Mouse (Mus musculus) Muller cell, postnatal 12 days (primary cell): ENCODE data around the gene Zfp683.
A peak's percentile ranks its signal among the peaks of the same experiment; 100 is the strongest.

Experiments used
- DNase-seq: peaks from one replicate; pipeline ENCODE4 v3.0.0-alpha.2; 2015; ENCODE audit errors: inconsistent ontology term

Zfp683 gene

GRCm38 (mm10) chr4:134091225-134091529 lies 37.5 kb downstream of the Zfp683 start:
- DNase-seq: no peak

- DNase-seq: peak; percentile 19
Measured at GRCm38 (mm10) chr4:134092382-134093288, 39.0 kb downstream of the Zfp683 start.

GRCm38 (mm10) chr4:134094004-134094564 lies 40.4 kb downstream of the Zfp683 start:
- DNase-seq: no peak

- no peak for DNase-seq
Measured at GRCm38 (mm10) chr4:134094923-134095547, 41.4 kb downstream of the Zfp683 start, which contains the start of gene Cd52. Gene Cd52 (minus strand): TSS chr4:134095082.

GRCm38 (mm10) chr4:134096120-134096519 lies 42.5 kb downstream of the Zfp683 start:
- no peak for DNase-seq

GRCm38 (mm10) chr4:134097015-134097608 lies 43.5 kb downstream of the Zfp683 start:
- no peak for DNase-seq

- no peak for DNase-seq
Measured at GRCm38 (mm10) chr4:134098628-134099027, 45.0 kb downstream of the Zfp683 start.

- DNase-seq: no peak
Measured at GRCm38 (mm10) chr4:134100245-134100644, 46.6 kb downstream of the Zfp683 start.

- DNase-seq: peak; percentile 90
Measured at GRCm38 (mm10) chr4:134101979-134102741, 48.5 kb downstream of the Zfp683 start, which contains the start of gene Ubxn11. Gene Ubxn11 (plus strand): TSS chr4:134102570.

GRCm38 (mm10) chr4:134102742-134103119 lies 49.1 kb downstream of the Zfp683 start:
- DNase-seq: no peak

- DNase-seq: no peak
Measured at GRCm38 (mm10) chr4:134106105-134106504, 52.5 kb downstream of the Zfp683 start.

GRCm38 (mm10) chr4:134107730-134108129 lies 54.1 kb downstream of the Zfp683 start:
- no peak for DNase-seq

GRCm38 (mm10) chr4:134108196-134108595 lies 54.6 kb downstream of the Zfp683 start:
- DNase-seq: no peak
